ENCODE assay signal across 23 mouse cellular contexts in genomic region chr2:66100671-66101351, GRCm38 (mm10). TPM values are rescaled to one million over a fixed set of nuclear protein-coding genes. Genes with fewer than 3 reads are reported as not detected.
DNase-seq lines count a peak whose midpoint lies in the region; ATAC-seq and TF ChIP-seq lines count a peak whose summit lies in the region.
"Had no signal": no experiment of that assay in that cellular context is flagged by ENCODE, and none has a peak within 500 bp of the region (broad histone marks: within the 10 kb centered on the region; RNA-seq: fewer than 3 reads in every experiment).

No protein-coding gene starts in this region.

- no peaks in the 10 kb centered on the region for H3K36me3 ChIP-seq in hindbrain, postnatal 0 days (ENCODE audit: insufficient read depth, low read length)
- H3K36me3 ChIP-seq in hindbrain, embryonic 10.5 days = no peaks in the 10 kb centered on the region
- H3K36me3 ChIP-seq in midbrain, embryonic 14.5 days (ENCODE audit: control insufficient read depth, insufficient read depth, low read length) = no peaks in the 10 kb centered on the region
- H3K36me3 ChIP-seq in midbrain, embryonic 10.5 days = no peaks in the 10 kb centered on the region
- H3K36me3 ChIP-seq in embryonic facial prominence, embryonic 15.5 days = no peaks in the 10 kb centered on the region
- H3K36me3 ChIP-seq: heart, embryonic 13.5 days; limb, embryonic 12.5 days; lung, embryonic 15.5 days had no signal

- no peak for TF ChIP-seq CTCF in hindbrain, postnatal 0 days (IDR thresholded peaks at IDR 0.05; ENCODE audit: low read depth)

- no peak for DNase-seq in hindbrain, postnatal 0 days (ENCODE audit: low spot score)
- no peak for DNase-seq in hindbrain, embryonic 10.5 days (ENCODE audit: low spot score)
- DNase-seq in midbrain, embryonic 14.5 days = peak; percentile 70
- DNase-seq in midbrain, embryonic 10.5 days (ENCODE audit: low spot score) = no peak
- no peak for DNase-seq in lung, postnatal 36 days
- DNase-seq in heart, postnatal 4 days = no peak
- DNase-seq: adrenal gland, postnatal 25 days; cerebellum, adult 11-12 months; embryo, embryonic 11 days; gastrocnemius, postnatal 10 days; heart, adult 18-20 months; thymus, postnatal 4 days had no signal

- no peak overlapping the region for H3K4me3 ChIP-seq in hindbrain, postnatal 0 days (ENCODE audit: low read length)
- H3K4me3 ChIP-seq in hindbrain, embryonic 10.5 days = no peak overlapping the region
- H3K4me3 ChIP-seq in midbrain, embryonic 14.5 days (replicated peaks; ENCODE audit: low read depth, low read length) = no peak overlapping the region
- H3K4me3 ChIP-seq in midbrain, embryonic 10.5 days = no peak overlapping the region
- H3K4me3 ChIP-seq in embryonic facial prominence, embryonic 15.5 days (replicated peaks) = no peak overlapping the region
- H3K4me3 ChIP-seq: erythroblast, embryonic 14.5 days; forebrain, embryonic 13.5 days; heart, embryonic 13.5 days; limb, embryonic 12.5 days; lung, embryonic 15.5 days had no signal

- no peaks in the 10 kb centered on the region for H3K27me3 ChIP-seq in hindbrain, postnatal 0 days (ENCODE audit: insufficient read depth, low read length)
- no peaks in the 10 kb centered on the region for H3K27me3 ChIP-seq in hindbrain, embryonic 10.5 days (ENCODE audit: insufficient read depth, poor library complexity, severe bottlenecking)
- peaks cover 3% of the 10 kb centered on the region; the same call in 1 of the 2 replicates for H3K27me3 ChIP-seq in midbrain, embryonic 14.5 days (ENCODE audit: control insufficient read depth, insufficient read depth, low read length)
- H3K27me3 ChIP-seq in midbrain, embryonic 10.5 days (ENCODE audit: low read depth, poor library complexity, severe bottlenecking) = peaks cover 8% of the 10 kb centered on the region; the same call in 1 of the 2 replicates
- peaks cover 22% of the 10 kb centered on the region for H3K27me3 ChIP-seq in embryonic facial prominence, embryonic 15.5 days
- H3K27me3 ChIP-seq: CH12.LX; forebrain, embryonic 13.5 days; heart, embryonic 13.5 days; limb, embryonic 12.5 days; lung, embryonic 15.5 days had no signal

- ATAC-seq in hindbrain, postnatal 0 days = no peak
- ATAC-seq in midbrain, embryonic 14.5 days (ENCODE audit: low FRiP score, low TSS enrichment) = no peak
- ATAC-seq in embryonic facial prominence, embryonic 15.5 days (ENCODE audit: insufficient number of reproducible peaks, low FRiP score, low TSS enrichment, low read depth) = no peak
- ATAC-seq: forebrain, embryonic 13.5 days; inflammation-experienced regulatory T-cells, adult 6 months had no signal

- H3K4me1 ChIP-seq in hindbrain, postnatal 0 days (ENCODE audit: insufficient read depth, low read length) = no peaks in the 10 kb centered on the region
- H3K4me1 ChIP-seq in hindbrain, embryonic 10.5 days (replicated peaks) = peaks cover 18% of the 10 kb centered on the region
- H3K4me1 ChIP-seq in midbrain, embryonic 14.5 days (ENCODE audit: control insufficient read depth, insufficient read depth, low read length) = peaks cover 13% of the 10 kb centered on the region
- peaks cover 22% of the 10 kb centered on the region for H3K4me1 ChIP-seq in midbrain, embryonic 10.5 days
- H3K4me1 ChIP-seq in embryonic facial prominence, embryonic 15.5 days = no peaks in the 10 kb centered on the region; the same call in 1 of the 2 replicates
- H3K4me1 ChIP-seq: heart, embryonic 13.5 days had no signal

- 0 out of 2 replicates have a peak overlapping the region, but pooled peaks have one; percentile 5 for H3K4me2 ChIP-seq in hindbrain, postnatal 0 days (ENCODE audit: low read depth, low read length)
- peak overlapping the region; percentile 19; the same call in 1 of the 2 replicates for H3K4me2 ChIP-seq in midbrain, embryonic 14.5 days (ENCODE audit: low read length)
- H3K4me2 ChIP-seq in embryonic facial prominence, embryonic 15.5 days (replicated peaks) = peak overlapping the region; percentile 17; the same call in 1 of the 2 replicates
- H3K4me2 ChIP-seq: forebrain, embryonic 13.5 days; heart, embryonic 13.5 days; limb, embryonic 12.5 days; lung, embryonic 15.5 days had no signal

- 42% methylated on average over 17 of the region's 17 CpGs for WGBS in hindbrain, postnatal 0 days
- WGBS in hindbrain, embryonic 10.5 days = 70% methylated on average over 17 of the region's 17 CpGs
- 21% methylated on average over 17 of the region's 17 CpGs for WGBS in midbrain, embryonic 14.5 days
- WGBS in midbrain, embryonic 10.5 days = 72% methylated on average over 17 of the region's 17 CpGs
- WGBS in embryonic facial prominence, embryonic 15.5 days = 29% methylated on average over 17 of the region's 17 CpGs

- H3K9me3 ChIP-seq in hindbrain, postnatal 0 days (ENCODE audit: low read length) = no peaks in the 10 kb centered on the region
- H3K9me3 ChIP-seq in hindbrain, embryonic 10.5 days = no peaks in the 10 kb centered on the region
- no peaks in the 10 kb centered on the region for H3K9me3 ChIP-seq in midbrain, embryonic 14.5 days (ENCODE audit: control insufficient read depth, low read length)
- no peaks in the 10 kb centered on the region for H3K9me3 ChIP-seq in midbrain, embryonic 10.5 days (replicated peaks)
- no peaks in the 10 kb centered on the region for H3K9me3 ChIP-seq in embryonic facial prominence, embryonic 15.5 days (replicated peaks)
- H3K9me3 ChIP-seq: forebrain, embryonic 13.5 days; heart, embryonic 13.5 days; limb, embryonic 12.5 days; lung, embryonic 15.5 days had no signal

- H3K9ac ChIP-seq in hindbrain, postnatal 0 days (replicated peaks; ENCODE audit: low read length) = no peak overlapping the region
- H3K9ac ChIP-seq in midbrain, embryonic 14.5 days (replicated peaks; ENCODE audit: low read length) = no peak overlapping the region
- no peak overlapping the region for H3K9ac ChIP-seq in embryonic facial prominence, embryonic 15.5 days
- H3K9ac ChIP-seq: forebrain, embryonic 13.5 days; heart, embryonic 13.5 days; limb, embryonic 12.5 days; liver, embryonic 14.5 days; lung, embryonic 15.5 days had no signal

- H3K27ac ChIP-seq in hindbrain, postnatal 0 days = no peak overlapping the region
- H3K27ac ChIP-seq in hindbrain, embryonic 10.5 days = no peak overlapping the region
- no peak overlapping the region for H3K27ac ChIP-seq in midbrain, embryonic 14.5 days (replicated peaks; ENCODE audit: low read depth, low read length)
- no peak overlapping the region for H3K27ac ChIP-seq in midbrain, embryonic 10.5 days (replicated peaks)
- H3K27ac ChIP-seq in embryonic facial prominence, embryonic 15.5 days (replicated peaks) = no peak overlapping the region
- H3K27ac ChIP-seq: forebrain, embryonic 13.5 days; heart, embryonic 13.5 days; limb, embryonic 12.5 days; liver, embryonic 14.5 days; lung, embryonic 15.5 days had no signal

RNA-seq across cellular contexts. Expression of gene Galnt3, which starts 24.0 kb away (rescaled TPM):
- 0.40 and 4.9 TPM in 2 replicates for total RNA-seq in hindbrain, postnatal 0 days (2014; rRNA removed)
- 0.65 and 1.1 TPM in 2 replicates for polyA plus RNA-seq in hindbrain, postnatal 0 days (2015; fragmentation: Nextera tagmentation; extraction: Ambion mirVana)
- polyA plus RNA-seq in hindbrain, embryonic 10.5 days (2016; fragmentation: Nextera tagmentation; extraction: Ambion mirVana) = 0.85 and 3.5 TPM in 2 replicates
- polyA plus RNA-seq in midbrain, embryonic 14.5 days (2014; fragmentation: Nextera tagmentation; extraction: Ambion mirVana) = 0.80 and 1.5 TPM in 2 replicates
- polyA plus RNA-seq in midbrain, embryonic 10.5 days (2016; fragmentation: Nextera tagmentation; extraction: Ambion mirVana) = 0.30 and 0.82 TPM in 2 replicates
- polyA plus RNA-seq in embryonic facial prominence, embryonic 15.5 days (2015; fragmentation: Nextera tagmentation; extraction: Ambion mirVana) = 6.8 and 9.0 TPM in 2 replicates
- not detected for total RNA-seq in heart, postnatal 4 days (2021)
- total RNA-seq: heart, postnatal 25 days; MEL had no signal
- polyA plus RNA-seq: erythroblast, embryonic 14.5 days had no signal
